Mouse (Mus musculus) CD4-positive, CD25-positive, alpha-beta regulatory T cell, adult 2 months (primary cell): Measurements from ENCODE around the gene Capn11.

ENCODE experiments used
- DNase-seq: peaks from one replicate; pipeline ENCODE4 v3.0.0-alpha.2; 2012; ENCODE audit warnings: low read depth, low spot score

Capn11 gene

GRCm38 (mm10) chr17:45682843-45683242 lies 23.7 kb upstream of the Capn11 start:
- no peak for DNase-seq

GRCm38 (mm10) chr17:45681588-45681987 lies 22.5 kb upstream of the Capn11 start:
- peak; percentile 61 for DNase-seq

DNA sequence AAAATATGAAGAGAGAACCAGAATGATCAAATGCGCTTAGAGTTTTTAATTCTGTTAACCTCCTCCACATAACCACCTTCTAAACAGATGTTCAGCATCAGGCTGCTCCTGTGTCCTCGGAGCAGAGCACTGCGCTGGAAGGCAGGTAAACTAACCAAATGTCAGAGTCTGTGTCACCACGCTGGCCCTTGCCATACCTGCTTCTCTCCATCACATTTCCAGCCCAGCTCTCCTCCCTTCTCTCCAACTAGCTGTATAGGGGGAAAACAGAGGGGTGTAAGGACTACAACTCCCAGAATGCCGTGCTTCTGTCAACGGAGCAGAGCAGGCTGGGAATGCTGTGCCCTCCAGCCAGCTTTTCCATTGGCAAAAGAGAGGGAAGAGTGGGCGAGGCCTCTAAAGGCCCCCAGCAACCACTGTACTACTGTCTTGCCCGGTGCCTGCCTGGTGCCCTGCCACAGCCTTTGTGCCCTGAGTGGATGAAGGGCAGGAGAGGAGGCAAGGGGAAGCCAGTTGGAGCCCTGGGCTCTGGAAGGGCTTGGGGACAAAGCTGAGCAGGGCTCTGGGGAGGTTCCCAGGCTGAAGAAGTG lies 21.4 kb upstream of the Capn11 start:
- DNase-seq: no peak

DNA sequence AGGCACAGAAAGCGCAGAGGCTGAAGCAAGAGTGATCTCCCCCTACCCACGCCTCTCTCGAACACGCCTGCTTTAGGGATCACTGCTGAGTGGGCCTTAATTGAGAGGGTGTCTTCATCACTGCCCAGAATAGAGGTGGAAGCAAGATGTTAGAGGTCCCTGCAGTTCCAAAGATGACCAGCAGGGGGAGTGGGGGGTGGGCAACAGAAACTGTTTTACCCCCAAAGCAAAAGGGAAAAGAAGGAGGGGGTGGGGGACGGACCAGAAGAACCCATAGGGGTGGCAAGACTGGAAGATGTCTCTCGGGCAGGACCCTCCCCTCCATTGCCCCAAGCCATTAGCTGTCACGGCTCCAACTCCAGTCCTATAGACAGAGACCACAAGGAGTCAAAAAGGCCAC lies 19.0 kb upstream of the Capn11 start:
- peak; percentile 79 for DNase-seq

GRCm38 (mm10) chr17:45672598-45672997 lies 13.5 kb upstream of the Capn11 start:
- no peak for DNase-seq

- no peak for DNase-seq
These were observed 12.7 kb upstream of the Capn11 start for GRCm38 (mm10) chr17:45671821-45672220.

- no peak for DNase-seq
These were observed 8.9 kb upstream of the Capn11 start for GRCm38 (mm10) chr17:45667986-45668385.

DNA sequence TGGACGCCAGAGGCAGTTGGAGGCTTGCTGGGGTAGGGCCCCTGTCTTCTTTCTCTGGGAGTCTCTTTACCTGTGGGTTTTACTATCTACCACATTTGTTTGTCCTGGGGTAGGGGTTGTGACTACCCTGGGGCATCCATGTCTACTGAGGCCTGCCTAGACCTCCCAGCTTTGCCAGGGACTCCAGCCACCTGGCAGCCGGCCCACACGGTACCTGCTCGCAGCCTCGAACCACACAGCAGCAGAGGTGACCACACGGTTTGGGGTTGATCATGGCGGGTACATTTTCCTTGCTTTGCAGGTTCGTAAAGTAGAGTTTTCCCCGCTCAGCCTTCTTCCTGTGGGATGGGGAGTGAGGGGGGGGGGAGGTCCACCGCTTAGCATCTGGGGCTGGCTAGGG lies 8.4 kb upstream of the Capn11 start:
- DNase-seq: no peak

DNA sequence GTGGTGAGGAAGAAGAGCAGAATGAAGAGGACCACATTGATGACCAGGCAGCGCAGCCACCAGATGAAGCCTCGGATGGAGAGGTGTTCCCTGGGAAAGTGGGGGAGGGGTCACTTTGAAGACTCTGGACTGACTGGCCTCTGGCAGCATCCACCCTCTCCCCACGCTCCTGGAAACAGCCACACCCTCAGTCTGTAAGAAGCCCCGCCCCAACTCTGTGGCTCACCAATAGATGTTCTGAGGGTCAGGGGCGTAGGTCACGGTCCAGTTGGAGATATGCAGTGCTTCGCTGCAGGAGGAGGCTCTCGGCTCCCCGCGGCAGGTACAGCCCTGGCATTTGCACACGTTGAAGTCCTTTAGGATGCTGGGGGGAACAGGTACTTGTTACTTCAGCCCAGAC lies 7.0 kb upstream of the Capn11 start:
- DNase-seq: no peak

DNA sequence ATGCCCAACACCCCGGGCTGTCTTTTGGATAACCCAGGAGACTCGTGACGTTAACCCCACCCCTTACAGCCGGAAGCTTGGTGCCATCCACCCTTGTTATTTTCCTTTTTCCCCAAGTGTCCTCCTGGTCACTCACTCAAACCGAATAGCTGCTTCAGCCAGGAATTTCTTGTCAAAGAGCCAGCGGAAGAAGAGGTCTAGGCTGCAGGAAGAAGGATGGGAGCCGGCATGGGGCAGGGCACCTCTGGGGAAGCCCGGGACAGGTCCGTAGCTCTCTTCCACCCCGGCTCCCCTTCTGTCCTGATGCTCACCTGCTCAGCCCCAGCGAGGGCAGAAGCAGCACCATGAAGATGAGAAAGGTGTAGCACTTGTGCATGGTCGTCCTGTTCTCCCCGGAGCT lies 5.5 kb upstream of the Capn11 start:
- DNase-seq: no peak

- peak; percentile 87 for DNase-seq
These were observed 4.2 kb upstream of the Capn11 start for GRCm38 (mm10) chr17:45663106-45663919.

- peak; percentile 38 for DNase-seq
These were observed 3.3 kb downstream of the Capn11 start for GRCm38 (mm10) chr17:45655820-45656219.

- DNase-seq: no peak
These were observed 5.9 kb downstream of the Capn11 start for GRCm38 (mm10) chr17:45653233-45653632.

GRCm38 (mm10) chr17:45644185-45644584 lies 14.9 kb downstream of the Capn11 start:
- peak; percentile 24 for DNase-seq

DNA sequence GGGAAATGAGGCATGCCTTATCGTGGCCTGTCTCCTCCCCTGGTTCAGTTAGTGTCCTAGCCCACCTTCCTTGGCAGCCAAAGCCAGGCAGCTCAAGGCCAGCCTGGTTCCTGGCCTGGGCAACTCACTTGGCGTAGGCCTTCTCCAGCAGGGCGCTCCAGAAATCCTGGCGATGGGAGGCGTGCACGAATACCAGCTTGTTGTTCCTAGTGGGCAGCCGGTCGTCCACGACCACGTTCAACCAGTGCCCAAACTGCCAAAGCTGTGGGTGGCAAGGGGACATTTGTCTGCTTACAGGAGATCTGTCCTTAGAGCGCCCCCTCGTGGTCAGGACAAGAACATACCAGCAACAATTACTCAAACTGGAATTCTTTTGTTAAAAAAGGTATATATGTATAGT lies 16.4 kb downstream of the Capn11 start:
- DNase-seq: peak; percentile 83

DNA sequence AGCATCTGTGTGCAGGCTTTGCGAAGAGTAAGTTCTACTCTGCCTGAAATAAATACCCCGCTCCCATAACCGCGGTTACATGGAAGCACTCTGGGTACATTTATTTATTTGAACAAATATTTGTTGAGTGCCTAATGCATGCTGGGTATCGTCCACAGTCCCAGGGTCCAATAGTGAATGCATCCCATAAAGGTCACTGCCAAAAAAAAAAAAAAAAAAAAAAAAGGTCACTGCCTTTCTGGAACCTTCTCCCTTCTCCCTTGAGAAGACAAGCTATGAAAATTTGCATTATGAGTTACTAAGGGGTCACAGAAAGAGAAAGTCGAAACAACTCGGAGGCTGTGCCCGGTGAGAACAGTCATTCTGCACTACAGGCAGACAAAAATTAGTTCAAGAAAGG lies 17.1 kb downstream of the Capn11 start:
- DNase-seq: no peak

- no peak for DNase-seq
These were observed 20.4 kb downstream of the Capn11 start for GRCm38 (mm10) chr17:45638596-45639295.

- DNase-seq: no peak
These were observed 25.1 kb downstream of the Capn11 start for GRCm38 (mm10) chr17:45634033-45634432.

DNA sequence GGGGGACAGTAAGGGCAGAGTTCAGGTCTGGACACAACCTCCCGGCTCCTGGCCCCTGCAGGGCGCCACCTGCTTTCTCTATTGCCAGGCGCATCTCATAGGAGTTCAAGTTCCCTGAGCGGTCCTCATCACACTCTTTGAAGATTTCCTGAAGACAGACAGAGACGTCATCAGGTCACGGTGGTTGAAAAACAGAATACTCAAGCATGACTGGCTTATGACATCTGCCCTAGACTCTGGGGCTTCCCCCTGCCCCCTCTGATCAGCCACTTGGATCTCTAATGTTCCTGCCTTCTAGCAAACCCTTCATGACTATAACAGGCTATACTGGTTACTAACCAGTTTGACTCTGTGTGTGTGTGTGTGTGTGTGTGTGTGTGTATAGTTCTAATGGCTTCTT lies 27.2 kb downstream of the Capn11 start:
- DNase-seq: peak; percentile 76

- DNase-seq: no peak
These were observed 28.1 kb downstream of the Capn11 start for GRCm38 (mm10) chr17:45630992-45631391.

DNA sequence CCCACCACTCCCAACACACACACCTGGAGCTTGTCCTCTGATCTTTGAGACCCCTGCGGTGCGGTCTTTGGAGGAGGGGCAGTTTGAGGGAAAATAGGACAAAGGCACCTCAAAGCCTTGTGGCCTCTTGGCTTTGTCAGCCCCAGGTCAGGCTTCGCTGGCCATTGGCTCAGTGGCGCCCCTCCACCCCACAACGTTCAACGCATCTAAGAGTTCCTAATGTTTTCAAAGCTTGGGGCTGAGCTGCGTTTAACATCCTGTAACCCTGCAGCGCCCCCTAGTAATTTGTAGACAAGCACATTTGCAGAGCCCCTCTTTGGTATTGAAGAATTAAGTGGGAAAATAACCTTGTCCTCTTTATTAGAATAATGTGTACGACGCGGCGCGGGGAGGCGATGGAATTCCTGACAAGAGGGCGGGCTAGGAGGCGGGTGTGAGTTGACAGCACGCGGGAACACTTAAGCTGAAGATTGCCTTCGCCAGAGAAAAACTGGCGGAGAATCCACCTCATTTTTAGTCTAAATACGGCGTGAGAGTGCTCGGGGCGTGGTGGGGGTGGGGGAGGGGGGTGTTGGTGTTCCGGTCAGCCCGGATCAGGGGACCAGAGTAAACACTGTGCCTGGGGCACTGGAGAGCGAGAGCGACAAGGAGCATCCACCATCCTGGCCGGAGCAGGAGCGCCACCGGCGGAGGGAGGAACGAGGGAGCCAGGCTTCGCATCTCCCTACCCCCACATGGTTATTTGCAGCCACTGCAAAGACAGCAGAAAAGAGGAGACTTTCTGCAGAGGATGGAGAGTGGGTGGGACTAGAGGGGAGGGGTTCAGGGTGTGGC lies 29.0 kb downstream of the Capn11 start:
- peak; percentile 82 for DNase-seq
